Mouse (Mus musculus) stomach, postnatal 0 days (tissue): ENCODE measurements at regions not wholly inside any gene's neighbourhood (a gene's known extent, or its start where the extent isn't known, plus 50 kb on each side); places are given as distances from the start of the nearest gene placed in this dataset.

ENCODE experiments used
- CTCF ChIP-seq: IDR thresholded peaks from 2 replicates; pipeline ENCODE4 v1.5.1; 2016; ENCODE audit warnings: antibody characterized with exemption, low read depth, mild to moderate bottlenecking, moderate library complexity
- EP300 ChIP-seq: optimal IDR thresholded peaks from 2 replicates; pipeline ENCODE3; 2016; ENCODE audit warnings: antibody characterized with exemption

GRCm38 (mm10) chr10:44702108-44702507 lies 173.8 kb upstream of the Prdm1 start:
- TF ChIP-seq CTCF (no peak), EP300 (no peak)
